Mouse (Mus musculus): Measurements from ENCODE around the gene Lrwd1.

The Lrwd1 gene

GRCm38 (mm10) chr5:136088821-136089575 is 46.9 kb downstream of the Lrwd1 start:
- peak; percentile 43 to 70 for DNase-seq

DNA sequence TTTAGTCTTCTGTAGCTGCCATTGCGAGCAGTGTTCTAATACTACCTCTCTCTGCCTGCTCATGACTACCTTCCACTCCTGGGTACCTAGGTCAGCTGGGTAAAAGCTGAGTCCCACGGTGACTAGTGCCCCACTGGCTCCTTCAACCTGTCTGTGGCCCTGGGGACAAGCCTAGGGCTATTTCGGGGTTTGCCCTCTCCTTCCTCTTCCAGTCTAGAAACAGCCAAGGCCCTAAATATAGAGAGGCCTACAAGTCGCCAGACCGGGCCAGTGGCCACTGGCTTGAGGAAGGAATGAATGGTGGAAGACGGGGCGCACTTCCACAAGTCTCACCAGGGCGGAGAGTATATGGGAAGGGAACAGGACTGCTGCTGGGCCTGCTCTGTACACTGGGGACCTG is 49.6 kb downstream of the Lrwd1 start:
- DNase-seq = no peak

DNA sequence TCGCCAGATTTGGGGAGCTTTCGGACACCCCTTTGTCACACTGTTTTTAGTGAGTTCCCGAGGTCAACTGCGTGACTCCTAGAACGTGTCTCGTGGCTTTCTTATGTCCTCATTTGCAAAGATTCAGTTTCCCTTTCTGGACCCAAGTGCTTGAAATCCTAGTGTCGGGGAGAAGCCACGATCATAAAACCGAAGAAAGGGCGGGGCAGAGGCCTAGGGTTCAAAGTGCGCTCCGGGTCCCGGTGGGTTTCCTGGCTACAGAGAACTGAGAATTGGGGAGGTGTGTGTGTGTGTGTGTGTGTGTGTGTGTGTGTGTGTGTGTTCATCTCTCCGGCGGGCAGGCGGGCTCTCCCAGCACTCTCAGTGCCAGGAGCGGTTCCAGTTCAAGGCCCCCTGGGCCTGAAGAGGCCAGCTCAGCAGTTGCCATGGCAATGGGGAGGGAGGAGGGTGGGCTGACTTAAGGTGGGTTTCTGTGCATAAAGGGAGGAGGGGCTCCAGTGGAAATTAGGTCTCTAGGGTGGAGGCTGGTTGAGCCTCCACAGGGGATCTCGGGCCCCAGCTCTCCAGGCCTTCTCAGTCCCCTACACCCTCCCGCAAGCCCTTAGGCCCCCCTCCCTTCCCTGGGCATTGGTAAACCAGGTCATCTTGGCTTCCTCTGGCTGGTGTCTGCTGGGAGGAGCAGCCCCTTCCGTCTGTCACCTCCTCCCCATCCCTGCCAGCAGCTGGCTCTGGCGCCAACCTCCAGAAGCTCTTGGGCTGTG is 50.8 kb downstream of the Lrwd1 start:
- peak; percentile 71 to 83 for DNase-seq

GRCm38 (mm10) chr5:136084144-136084881 is 51.6 kb downstream of the Lrwd1 start:
- no peak for DNase-seq

GRCm38 (mm10) chr5:136083669-136084107 is 52.2 kb downstream of the Lrwd1 start, which contains the start of gene Rasa4:
Rasa4 (plus strand) TSS chr5:136083916.
- peak; percentile 94 to 95 for DNase-seq

- DNase-seq = no peak
Observed at GRCm38 (mm10) chr5:136082345-136082744, 53.5 kb downstream of the Lrwd1 start.

DNA sequence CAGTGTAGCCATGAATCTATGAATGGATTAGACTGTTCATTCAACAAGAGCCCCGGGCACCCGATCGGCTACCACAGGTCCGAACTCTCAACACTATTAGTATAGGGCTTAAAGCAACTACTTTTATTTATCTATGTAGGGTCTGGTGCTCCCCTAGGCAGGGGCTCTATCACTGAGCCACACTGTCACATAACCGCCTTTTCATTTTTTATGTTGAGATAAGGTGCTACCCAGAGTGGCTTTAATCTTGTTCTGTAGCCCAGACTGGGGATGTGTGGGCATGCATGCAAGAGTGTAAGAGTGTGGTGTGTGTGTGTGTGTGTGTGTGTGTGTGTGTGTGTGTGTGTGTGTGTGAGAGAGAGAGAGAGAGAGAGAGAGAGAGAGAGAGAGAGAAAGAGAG is 57.7 kb downstream of the Lrwd1 start:
- no peak for DNase-seq

DNA sequence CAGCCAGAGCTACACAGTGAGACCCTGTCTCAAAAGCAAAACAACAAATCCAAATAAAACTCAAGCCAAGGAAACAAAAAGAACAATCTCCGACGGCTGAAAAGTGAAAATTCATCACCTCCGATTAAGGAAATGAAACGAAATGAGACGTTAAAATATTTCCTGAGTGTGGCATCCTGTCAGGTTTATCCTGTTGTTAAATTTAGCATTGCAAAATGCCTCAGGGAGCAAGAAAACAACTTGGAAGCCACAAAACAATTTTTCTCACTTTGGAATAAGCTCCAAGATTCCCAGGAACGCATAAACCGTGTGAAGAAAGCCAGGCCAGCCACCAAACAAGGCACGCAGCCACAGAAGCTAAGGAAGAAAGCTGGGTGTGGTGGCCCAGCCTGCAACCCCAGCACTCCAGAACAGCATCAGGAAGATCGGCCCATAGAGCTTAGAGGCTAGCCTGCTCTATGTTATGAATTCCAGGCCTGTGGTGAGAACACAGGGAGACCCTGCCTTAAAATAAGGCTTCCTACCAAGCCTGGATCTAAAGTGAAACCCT is 58.8 kb downstream of the Lrwd1 start:
- no peak for DNase-seq

DNA sequence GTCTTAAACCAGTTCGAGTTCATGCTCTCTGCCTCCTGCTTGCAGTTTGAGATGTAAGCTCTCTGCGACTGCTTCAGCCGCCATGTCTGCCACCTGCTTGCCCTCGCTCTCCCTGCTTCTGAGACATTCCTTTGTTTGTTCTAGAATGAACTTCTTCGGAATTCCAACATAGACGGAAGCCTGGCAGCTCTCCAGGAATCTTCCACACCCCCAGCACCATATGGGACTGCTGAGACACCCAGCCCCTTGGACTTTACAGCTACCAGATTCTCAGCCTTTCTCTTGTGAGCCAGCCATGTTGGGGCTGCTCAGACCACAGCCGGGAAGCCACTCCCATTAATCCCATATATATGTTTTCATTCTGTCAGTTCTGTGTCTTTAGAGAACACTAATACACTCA is 59.6 kb downstream of the Lrwd1 start:
- no peak for DNase-seq

- DNase-seq = no peak
Observed at GRCm38 (mm10) chr5:136075076-136075475, 60.8 kb downstream of the Lrwd1 start.

DNA sequence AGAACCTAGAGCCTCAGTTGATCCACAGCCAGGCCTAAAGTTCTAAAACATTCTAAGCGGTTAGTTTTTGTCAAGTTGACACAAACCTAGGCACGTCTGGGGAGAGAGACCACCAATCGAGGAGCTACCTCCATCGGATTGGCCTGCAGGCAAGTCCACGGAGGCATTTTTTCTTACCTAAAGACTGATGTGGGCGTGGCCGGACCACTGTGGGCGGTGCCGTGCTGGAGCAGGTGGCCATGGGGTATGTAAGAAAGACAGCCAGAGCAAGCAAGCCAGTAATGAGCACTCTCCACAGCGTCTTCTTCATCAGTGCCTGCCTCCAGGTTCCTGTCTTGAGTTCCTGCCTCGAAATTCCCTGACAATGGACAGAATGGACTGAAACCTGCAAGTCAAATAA is 62.3 kb downstream of the Lrwd1 start:
- DNase-seq = no peak

DNA sequence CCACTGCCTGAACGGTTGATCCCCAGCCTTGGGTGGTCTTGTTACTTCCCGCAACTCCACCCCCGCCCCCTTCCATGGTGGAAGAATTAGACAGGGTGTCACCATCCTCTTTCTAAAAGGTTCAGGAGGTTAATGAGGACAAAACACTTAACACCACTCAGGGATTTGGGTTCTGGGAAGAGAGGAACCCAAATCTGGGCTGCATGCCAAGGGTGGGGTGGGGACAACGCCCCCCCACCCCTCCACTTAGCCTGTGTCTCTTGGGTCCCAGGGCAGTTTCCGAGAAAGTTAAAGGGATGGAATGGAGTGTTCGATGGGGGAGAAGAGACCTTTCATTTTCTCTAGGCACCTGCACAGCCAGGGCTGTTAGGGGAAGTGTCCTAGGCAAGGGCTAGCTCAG is 62.8 kb downstream of the Lrwd1 start:
- no peak for DNase-seq
